Mouse (Mus musculus) heart, adult 11 months (tissue): ENCODE results near the gene Rabl6.

Experiments used
- DNase-seq: peaks from one replicate; pipeline ENCODE4 v3.0.0; 2022

The Rabl6 gene

GRCm38 (mm10) chr2:25591863-25592262 lies 16.5 kb downstream of the Rabl6 start:
- peak; percentile 84 for DNase-seq

- DNase-seq: no peak
Measured at GRCm38 (mm10) chr2:25588227-25588907, 20.0 kb downstream of the Rabl6 start.

- peak; percentile 89 for DNase-seq
Measured at GRCm38 (mm10) chr2:25587290-25587689, 21.0 kb downstream of the Rabl6 start.

GRCm38 (mm10) chr2:25585601-25586000 lies 22.7 kb downstream of the Rabl6 start:
- DNase-seq: no peak

GRCm38 (mm10) chr2:25584856-25585255 lies 23.5 kb downstream of the Rabl6 start:
- no peak for DNase-seq

- no peak for DNase-seq
Measured at GRCm38 (mm10) chr2:25584152-25584551, 24.2 kb downstream of the Rabl6 start.

GRCm38 (mm10) chr2:25583571-25583970 lies 24.8 kb downstream of the Rabl6 start:
- DNase-seq: no peak

- peak; percentile 95 for DNase-seq
Measured at GRCm38 (mm10) chr2:25583120-25583481, 25.2 kb downstream of the Rabl6 start.

- no peak for DNase-seq
Measured at GRCm38 (mm10) chr2:25582466-25583119, 25.7 kb downstream of the Rabl6 start.

- DNase-seq: peak; percentile 93
Measured at GRCm38 (mm10) chr2:25581901-25582301, 26.4 kb downstream of the Rabl6 start.

- DNase-seq: peak; percentile 97
Measured at GRCm38 (mm10) chr2:25581294-25581864, 26.9 kb downstream of the Rabl6 start, which contains the start of gene Ajm1. Ajm1 (minus strand) TSS chr2:25581757.

GRCm38 (mm10) chr2:25580621-25581101 lies 27.7 kb downstream of the Rabl6 start:
- DNase-seq: no peak

- DNase-seq: peak; percentile 94
Measured at GRCm38 (mm10) chr2:25579737-25580460, 28.4 kb downstream of the Rabl6 start.

GRCm38 (mm10) chr2:25578796-25579736 lies 29.3 kb downstream of the Rabl6 start:
- peak; percentile 91 for DNase-seq

GRCm38 (mm10) chr2:25577951-25578795 lies 30.1 kb downstream of the Rabl6 start:
- peak; percentile 88 for DNase-seq

- DNase-seq: peak; percentile 91
Measured at GRCm38 (mm10) chr2:25576965-25577891, 31.1 kb downstream of the Rabl6 start.

GRCm38 (mm10) chr2:25576028-25576850 lies 32.1 kb downstream of the Rabl6 start:
- no peak for DNase-seq

GRCm38 (mm10) chr2:25575432-25576027 lies 32.8 kb downstream of the Rabl6 start:
- peak; percentile 96 for DNase-seq
